Mouse (Mus musculus) right cerebral cortex, postnatal 14 days (tissue): ENCODE measurements at regions not wholly inside any gene's neighbourhood (a gene's known extent, or its start where the extent isn't known, plus 50 kb on each side); places are given as distances from the start of the nearest gene placed in this dataset.
"Not testable (repeated sequence)": the region's sequence is repeated elsewhere in the genome, so short reads cannot be mapped to it uniquely, and the experiment has no call there.

Experiments
- DNase-seq: peaks from one replicate; pipeline ENCODE4 v3.0.0; 2022

DNA sequence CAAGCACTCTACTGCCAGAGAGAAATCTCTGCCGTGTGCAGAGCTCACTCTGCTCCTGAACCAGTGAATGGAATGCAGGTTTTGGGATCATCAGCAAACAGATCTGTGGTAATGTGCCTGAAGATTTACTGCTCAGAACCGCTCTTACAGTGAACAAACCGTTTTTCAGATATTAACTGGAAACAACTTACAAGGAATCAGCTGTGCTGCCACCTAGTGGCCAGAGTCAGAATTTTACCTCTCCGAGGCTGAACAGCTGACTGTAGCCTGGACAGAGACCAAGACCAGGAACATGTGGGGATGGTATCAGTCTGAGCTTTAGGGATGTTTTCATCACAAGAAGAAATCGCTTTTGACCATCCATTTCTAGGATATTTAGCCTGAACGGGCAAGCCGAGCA, 65.3 kb downstream of the Gm15023 start:
- DNase-seq, result not testable (repeated sequence)

DNA sequence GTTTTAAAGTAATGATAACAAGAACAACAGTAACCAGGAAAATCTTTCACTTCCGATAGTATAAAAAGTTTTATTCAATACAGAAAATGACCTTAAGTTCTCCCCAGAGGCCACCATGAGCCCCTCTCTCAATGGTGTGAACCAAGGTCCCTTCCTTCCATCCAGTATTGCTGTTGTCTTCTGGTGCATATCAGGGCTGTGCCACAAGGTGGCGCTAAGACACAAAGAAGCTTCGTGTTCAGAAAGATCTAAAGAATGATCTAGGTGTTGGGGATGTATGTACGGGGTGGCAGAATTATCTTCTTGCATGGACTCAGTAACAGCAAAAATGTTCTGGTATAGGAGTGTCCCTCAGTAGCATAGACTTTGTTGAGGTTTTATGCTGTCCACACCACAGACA, 66.6 kb downstream of the Gm15023 start:
- DNase-seq, result peak; percentile 51

DNA sequence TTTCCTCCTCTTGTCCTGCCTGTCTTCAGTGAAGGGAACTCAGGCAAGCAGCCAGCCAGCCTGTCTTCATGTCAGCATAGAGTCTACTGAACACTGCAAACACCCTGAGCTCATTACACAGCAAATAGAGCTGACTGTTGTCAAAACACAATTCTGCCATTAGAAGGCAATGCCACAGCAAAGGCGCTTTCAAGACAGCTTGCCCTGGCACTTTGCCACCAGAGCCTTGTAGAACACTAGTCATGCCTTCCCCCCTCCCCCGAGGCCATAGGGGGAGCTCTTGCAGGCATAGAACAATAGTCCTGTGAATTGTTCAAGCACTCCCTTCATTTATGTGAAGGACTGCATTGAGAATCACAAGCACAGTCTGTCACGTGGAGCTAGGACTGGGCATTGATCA, 75.8 kb downstream of the Gm15023 start:
- peak; percentile 25 for DNase-seq

DNA sequence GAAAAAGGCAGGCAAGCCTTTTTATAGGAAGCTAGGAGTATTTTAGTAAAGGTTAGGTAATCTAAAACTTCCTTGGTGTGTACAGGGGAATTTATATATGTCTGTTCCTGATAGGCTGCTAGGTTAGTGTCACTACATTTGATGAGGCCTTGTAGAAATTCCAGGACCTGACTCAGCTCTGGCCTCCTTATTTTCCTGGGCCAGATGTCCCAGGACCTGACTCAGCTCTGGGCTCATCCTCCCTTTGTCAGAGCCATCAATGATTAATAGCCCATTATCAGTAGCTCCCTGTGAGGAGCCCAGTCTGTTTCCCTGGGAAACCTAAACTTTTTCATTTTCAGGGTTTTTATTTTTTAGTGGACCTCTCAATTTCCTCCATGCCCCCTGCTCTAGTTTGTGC, 79.3 kb downstream of the Gm15023 start:
- no peak for DNase-seq

DNA sequence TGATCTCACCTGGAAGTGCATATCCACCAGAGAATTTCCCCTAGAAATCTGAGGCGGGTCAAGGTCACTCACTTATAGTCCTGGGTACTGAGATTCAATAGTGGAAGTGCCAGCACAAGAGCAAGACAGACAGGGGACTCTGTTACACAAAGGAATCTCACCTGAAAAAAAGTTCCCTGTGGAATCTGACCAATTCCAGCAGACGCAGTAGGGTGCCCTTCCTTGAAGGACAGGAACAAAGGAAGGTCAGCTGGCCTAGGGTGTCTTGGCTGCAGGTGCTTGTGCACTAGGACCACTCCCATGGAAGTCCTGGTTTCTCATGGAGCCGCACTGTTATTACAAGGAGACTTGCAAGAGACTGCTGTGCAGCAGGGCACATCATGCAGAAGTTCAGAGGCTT, 81.2 kb downstream of the Gm15023 start:
- DNase-seq, result no peak

DNA sequence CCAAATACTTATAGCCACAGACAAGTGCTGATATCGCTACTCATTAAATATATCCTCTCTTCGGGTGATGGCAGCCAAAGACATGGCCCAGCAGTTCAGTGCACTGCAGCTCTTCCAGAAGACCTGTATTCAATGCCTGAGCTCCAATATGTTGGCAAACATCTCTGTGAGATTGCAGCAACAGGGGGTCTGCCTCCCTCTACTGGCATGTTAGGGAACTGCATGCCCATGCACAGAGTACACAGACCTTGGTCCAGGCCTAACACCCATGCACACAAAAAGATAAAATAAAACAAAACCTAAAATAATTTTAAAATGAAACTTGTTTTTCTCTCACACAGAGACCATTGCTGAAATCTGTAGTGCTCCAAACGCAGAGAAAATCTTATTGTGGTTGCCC, 82.1 kb upstream of the Zmat1 start:
- DNase-seq, result peak; percentile 65

DNA sequence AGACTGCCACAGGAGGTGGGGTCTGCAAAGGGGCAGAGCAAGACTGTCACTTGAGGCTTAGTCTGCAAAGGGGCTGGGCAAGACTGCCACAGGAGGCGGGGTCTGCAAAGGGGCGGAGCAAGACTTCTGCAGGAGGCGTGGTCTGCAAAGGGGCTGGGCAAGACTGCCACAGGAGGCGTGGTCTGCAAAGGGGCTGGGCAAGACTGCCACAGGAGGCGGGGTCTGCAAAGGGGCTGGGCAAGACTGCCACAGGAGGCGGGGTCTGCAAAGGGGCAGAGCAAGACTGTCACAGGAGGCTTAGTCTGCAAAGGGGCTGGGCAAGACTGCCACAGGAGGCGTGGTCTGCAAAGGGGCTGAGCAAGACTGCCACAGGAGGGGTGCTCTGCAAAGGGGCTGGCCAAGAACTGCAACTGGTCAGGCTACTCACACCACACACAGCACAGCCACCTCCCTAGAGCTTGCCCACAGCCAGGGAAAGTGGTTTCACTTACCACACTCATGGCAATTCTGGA, 78.1 kb upstream of the Zmat1 start:
- DNase-seq, result peak; percentile 6

DNA sequence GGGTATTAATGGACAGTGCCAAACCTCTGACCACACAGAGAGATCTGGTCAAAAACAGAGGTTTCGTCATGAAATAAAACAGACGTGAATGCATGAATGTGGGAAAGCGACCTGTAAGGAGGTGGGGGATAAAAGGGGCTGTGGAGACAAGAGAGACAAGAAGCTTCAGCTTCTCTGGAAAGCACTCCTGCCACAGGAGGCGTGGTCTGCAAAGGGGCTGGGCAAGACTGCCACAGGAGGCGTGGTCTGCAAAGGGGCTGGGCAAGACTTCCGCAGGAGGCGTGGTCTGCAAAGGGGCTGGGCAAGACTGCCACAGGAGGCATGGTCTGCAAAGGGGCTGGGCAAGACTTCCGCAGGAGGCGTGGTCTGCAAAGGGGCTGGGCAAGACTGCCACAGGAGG, 77.6 kb upstream of the Zmat1 start:
- not testable (repeated sequence) for DNase-seq

DNA sequence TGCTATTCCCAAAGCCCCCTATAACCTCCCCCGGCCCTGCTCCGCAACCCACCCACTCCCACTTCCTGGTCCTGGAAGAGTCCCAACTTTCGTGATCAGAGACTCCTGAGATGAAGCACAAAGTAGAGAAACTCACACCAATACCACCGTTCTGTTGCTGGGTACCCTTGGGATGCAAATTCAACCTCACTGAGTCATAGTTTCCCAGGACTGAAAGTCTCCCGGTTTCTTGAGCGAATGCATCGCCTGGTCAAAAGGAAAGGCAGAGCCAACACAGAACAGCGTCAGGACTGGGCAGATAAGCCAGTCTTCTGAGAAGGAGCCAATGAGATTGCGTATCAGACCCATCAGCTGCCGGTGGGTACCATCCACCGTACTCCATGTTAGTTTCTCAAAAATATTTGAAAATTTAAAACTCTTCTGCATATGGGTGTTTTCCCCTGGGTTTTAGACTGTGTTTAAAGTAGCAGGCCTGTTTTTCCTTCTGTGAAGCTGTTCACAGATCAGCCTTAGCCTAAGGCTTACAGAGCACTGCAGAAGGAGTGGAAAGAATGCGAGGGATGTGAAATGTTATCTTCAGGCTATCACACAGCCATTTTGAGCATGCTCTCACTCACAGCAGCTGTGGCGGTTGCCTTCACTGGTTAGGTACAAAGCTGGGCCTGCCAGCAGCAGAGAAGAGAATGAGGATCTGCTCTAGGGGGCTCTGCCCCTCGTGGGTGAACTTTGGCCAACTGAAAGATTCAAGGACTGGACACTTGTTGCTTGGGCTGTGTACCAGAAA, 77.0 kb upstream of the Zmat1 start:
- DNase-seq, result not testable (repeated sequence)

DNA sequence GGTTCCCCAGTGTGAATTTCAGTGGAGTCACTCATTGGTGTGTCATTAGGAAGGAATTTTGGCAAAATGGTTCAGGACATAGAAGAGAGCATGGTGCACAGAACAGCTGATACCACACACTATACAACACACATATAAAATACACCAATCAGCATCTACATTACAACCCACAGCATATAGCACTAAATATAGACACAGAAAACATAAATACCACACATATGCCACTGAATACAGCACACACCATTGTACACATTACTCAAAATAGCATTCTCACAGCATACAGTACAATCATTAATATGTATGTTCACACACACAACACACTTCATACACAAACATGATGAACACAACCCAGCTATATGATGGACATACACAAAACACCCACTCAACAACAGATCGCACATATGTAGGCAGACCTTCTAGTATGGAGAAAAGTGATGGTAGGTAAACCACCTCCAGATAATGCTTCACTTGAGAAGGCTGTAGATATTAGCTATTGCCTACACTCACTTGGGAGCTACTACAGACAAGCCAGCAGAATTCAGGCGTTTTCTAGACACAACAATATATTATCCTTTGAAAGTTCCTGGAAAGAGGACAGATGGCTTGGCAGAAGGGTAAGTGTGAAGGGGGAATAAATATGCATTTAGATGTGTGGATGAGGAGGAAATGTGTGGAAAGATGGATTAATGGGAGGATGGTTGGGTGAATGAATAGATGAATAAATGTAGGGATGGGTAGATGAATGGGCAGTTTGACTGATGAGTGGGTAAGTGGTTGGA, 71.6 kb upstream of the Zmat1 start:
- DNase-seq, result no peak

DNA sequence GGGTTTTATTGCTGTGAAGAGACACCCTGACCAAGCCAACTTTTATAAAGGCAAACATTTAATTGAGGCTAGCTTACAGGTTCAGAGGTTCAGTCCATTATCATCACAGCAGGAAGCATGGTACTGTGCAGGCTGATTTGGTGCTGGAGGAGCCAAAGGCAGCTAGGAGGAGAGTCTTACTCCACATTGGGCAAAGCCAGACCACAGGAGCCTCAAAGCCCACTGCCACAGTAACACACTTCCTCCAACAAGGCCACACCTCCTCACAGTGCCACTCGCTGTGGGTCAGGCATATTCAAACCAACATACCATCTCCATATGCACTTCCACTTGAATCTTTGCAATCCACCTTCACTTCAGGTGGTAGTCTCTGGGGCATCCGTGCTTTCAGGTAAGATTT, 70.4 kb upstream of the Zmat1 start:
- no peak for DNase-seq

DNA sequence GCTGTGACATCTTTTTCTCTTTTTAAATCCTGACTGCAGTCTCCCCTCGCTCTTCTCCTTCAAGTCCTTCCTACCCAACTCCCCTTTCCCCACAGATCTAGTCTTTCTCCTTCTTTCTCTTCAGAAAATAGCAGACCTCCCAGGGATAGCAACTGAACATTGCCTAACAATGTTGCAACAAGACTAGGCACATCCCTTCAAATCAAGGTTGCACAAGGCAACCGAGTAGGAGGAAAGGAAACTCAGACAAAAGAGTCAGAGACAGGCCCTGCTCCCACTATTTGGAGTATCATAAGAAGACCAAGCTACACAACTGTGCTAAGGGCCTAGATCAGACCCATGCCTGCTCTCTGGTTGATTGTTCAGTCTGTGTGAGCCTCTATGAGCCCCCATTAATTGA, 66.9 kb upstream of the Zmat1 start:
- no peak for DNase-seq

DNA sequence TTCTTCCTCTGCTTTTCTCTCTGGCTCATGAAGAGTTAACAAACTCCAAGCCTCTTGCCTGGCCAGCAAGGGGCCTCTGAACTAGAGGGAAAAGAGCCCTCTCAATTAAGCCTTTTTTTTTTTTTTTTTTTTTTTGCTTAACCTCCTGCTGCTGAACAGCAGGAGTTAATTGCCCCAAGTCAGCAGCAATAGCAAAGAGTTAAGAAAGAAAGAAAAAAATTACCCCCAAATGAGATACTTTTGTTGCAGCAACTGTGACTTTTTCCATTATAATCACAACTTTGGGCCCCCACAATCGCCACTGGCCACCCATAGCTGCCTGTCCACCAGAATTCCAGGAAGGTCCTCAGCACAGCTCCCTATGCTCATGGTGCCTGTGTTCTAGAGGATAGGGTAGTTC, 60.4 kb upstream of the Zmat1 start:
- no peak for DNase-seq

DNA sequence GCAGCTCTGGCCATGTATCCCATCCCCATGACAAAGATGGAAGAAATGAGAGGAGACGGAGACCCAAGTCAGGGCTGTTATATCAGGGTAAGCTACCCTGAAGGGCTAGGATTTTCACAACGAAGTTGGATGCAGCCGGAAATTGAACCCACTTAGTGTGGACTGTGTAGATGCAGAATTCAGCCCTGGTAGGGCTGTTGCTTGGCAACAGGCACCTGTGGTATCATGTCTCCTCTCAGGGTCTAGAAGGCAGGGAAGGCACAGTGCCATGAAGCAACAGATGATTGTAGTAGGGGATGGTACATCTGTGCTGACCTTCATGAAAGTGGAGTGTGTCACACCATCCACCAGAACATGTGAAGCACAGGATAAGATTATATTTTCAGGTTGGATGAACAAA, 51.2 kb upstream of the Zmat1 start:
- DNase-seq, result no peak

DNA sequence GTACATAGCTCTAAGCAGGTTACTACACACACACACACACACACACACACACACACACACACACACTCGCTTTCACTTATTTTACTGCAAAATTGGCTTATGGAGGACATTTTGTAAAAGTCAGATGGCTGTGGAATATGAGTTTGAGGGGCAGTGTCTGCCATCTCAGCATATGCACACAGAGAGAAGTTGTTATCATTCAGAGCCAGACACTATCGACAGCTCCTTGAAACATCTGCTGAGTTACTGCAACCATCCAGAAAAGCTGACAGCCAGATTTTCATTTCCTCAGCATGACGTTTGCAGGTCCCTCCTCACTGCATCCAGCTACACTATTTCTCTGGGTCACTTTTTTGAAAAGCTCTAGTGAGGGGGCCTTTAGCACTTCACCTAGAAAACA, 49.9 kb upstream of the Zmat1 start:
- DNase-seq, result no peak
